Mouse (Mus musculus) hindbrain, embryonic 11.5 days (tissue): ENCODE results near the gene Pik3r6. TPM values are rescaled to one million over a fixed set of nuclear protein-coding genes. Genes with fewer than 3 reads are reported as not detected.

Experiments
- ATAC-seq: fragments of 200-750 bp; cut with Nextera tagmentation; 2 replicates; pipeline ENCODE4 v1.8.0; 2017; ENCODE audit warnings: mild to moderate bottlenecking, moderate TSS enrichment, moderate library complexity; ENCODE audit not compliant: low FRiP score
- DNase-seq: peaks from one replicate; pipeline ENCODE4 v3.0.0-alpha.2; 2015; ENCODE audit warnings: low spot score
- H3K27ac ChIP-seq: fragments of 300-500 bp; sonication (generic); 2 replicates; pipeline ENCODE4 v1.5.1; 2014; ENCODE audit warnings: mild to moderate bottlenecking, low read depth, low read length
- H3K27me3 ChIP-seq: fragments of 300-500 bp; sonication (generic); 2 replicates; pipeline ENCODE4 v1.6.1; 2014; ENCODE audit warnings: mild to moderate bottlenecking, low read length, moderate library complexity, mixed read lengths; ENCODE audit not compliant: control insufficient read depth, insufficient read depth
- H3K36me3 ChIP-seq: fragments of 300-500 bp; sonication (generic); 2 replicates; pipeline ENCODE4 v1.6.1; 2014; ENCODE audit warnings: mild to moderate bottlenecking, low read length, moderate library complexity, mixed read lengths; ENCODE audit not compliant: control insufficient read depth, insufficient read depth
- H3K4me1 ChIP-seq: fragments of 300-500 bp; sonication (generic); replicated peaks from 2 replicates; pipeline ENCODE4 v1.6.1; 2014; ENCODE audit warnings: low read length, mixed read lengths; ENCODE audit not compliant: control insufficient read depth, insufficient read depth
- H3K4me2 ChIP-seq: fragments of 300-500 bp; sonication (generic); replicated peaks from 2 replicates; pipeline ENCODE4 v1.6.1; 2014; ENCODE audit warnings: mild to moderate bottlenecking, low read depth, low read length
- H3K4me3 ChIP-seq: fragments of 300-500 bp; sonication (generic); 2 replicates; pipeline ENCODE4 v1.5.1; 2014; ENCODE audit warnings: low read depth, low read length
- H3K9ac ChIP-seq: fragments of 300-500 bp; sonication (generic); 2 replicates; pipeline ENCODE4 v1.6.1; 2014; ENCODE audit warnings: low read depth, low read length
- H3K9me3 ChIP-seq: fragments of 300-500 bp; sonication (generic); 2 replicates; pipeline ENCODE4 v1.6.1; 2016; ENCODE audit warnings: low read length; ENCODE audit not compliant: control insufficient read depth
- WGBS: fragments of 180-500 bp; shearing (Covaris S2); extraction: QIAGEN DNeasy Blood & Tissue Kit; methylation state at CpG from one replicate; pipeline ENCODE4 v1.1.7; 2014; 5-methylcytosine and 5-hydroxymethylcytosine counted together
- polyA plus RNA-seq: library from polyadenylated mRNA; unstranded; fragments of >200 nt; fragmentation: Nextera tagmentation; extraction: Ambion mirVana; gene quantifications from 2 replicates; pipeline ENCODE4 v1.2.1, GENCODE M21; 2014

Pik3r6 gene
- polyA plus RNA-seq = 1.2 TPM in 2 replicates

DNA sequence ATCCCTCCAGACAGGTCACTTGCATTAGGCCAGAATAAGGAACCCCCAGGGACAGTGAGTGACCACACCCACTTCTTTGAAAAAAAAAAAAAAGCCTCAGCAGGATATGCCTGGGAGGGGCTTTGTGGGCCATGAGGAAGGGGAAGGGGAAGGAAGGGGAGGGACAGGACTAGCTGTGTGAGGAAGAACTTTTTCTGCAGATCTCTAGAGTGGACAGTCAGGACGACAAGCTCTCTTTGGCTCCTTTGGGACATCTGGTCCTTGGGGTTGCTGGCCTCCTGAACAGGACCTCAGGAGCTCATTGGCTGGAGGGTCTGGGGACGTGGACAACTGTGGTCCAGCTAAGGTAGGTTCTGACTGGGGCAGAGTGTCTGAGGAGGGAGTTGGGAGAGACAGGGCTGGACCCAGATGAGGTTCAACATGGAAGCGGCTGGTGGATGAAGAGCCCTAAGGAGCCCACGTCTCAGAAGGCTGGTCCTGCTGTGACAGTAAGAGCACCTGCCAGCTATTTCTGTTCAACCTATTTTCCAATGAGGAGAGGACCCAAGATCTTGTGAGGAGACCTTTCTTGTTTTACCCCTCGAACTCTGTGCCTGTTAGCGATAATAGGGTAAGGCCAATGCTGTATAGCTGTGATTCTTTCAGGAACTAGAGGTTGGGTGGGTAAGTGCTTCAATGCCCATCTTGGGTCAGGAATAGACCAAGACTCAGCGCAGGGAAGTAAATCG, at the start of gene Pik3r6:
Pik3r6 (plus strand) TSS at position 118 of the 728 bp plus-strand sequence.
- Histone ChIP-seq H3K4me1 (no peaks in the 10 kb centered on the region), H3K27ac (no peak within 1 kb of the TSS), H3K4me2 (no peak within 1 kb of the TSS), H3K36me3 (no peaks in the 10 kb centered on the region), H3K9me3 (no peaks in the 10 kb centered on the region), H3K4me3 (no peak within 1 kb of the TSS), H3K9ac (no peak within 1 kb of the TSS), H3K27me3 (no peaks in the 10 kb centered on the region)
- WGBS = 86% methylated on average over 8 of the region's 8 CpGs
- ATAC-seq (no peak), DNase-seq (no peak)

DNA sequence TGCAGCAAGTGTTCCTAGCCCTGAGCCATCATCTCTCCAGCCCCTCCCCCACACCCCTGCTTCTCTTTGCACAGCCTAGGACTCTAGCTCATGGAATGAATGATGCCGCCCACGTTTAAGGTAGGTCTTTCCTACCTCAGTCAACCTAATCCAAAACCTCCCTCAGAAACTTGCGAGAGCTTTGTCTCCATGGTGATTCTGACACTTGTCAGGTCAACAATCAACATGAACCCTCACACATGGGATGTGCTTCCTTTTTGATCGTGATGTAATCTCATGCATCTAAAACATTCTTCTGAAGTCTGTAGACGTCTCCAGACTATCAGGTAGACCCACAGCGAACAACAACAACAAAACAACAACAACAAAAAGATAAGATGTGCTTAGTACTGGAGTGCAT, 49.5 kb upstream of the Pik3r6 start:
- ATAC-seq = no peak
- Histone ChIP-seq H3K4me2 (no peak overlapping the region), H3K27me3 (no peaks in the 10 kb centered on the region), H3K4me1 (no peaks in the 10 kb centered on the region; the same call in 1 of the 2 replicates), H3K9ac (no peak overlapping the region), H3K9me3 (no peaks in the 10 kb centered on the region), H3K27ac (no peak overlapping the region), H3K4me3 (no peak overlapping the region), H3K36me3 (no peaks in the 10 kb centered on the region)
- WGBS = 74% methylated on average over 6 of the region's 6 CpGs
- DNase-seq = no peak

DNA sequence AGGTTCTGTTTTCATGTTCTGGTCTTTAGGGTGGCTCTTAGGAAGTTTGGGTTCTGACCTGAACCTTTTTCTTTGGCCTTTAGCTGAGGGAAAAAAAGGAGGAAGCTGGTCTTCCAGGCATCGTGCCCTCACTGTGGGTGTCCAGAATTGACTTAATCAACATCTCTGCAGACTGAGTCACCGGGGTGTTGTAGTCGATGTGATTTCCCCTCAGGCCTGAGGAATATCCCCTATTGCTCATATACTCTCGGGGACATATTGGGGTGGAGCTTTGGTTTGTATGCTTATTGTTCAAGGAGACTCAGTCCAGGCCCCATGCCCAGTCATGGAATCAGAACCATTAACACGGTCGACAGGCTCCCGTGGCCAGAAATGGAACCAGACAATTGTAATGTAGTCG, 44.7 kb upstream of the Pik3r6 start:
- Histone ChIP-seq H3K36me3 (no peaks in the 10 kb centered on the region), H3K4me3 (no peak overlapping the region), H3K4me1 (no peaks in the 10 kb centered on the region), H3K27ac (no peak overlapping the region), H3K4me2 (no peak overlapping the region), H3K9ac (no peak overlapping the region), H3K27me3 (no peaks in the 10 kb centered on the region), H3K9me3 (no peaks in the 10 kb centered on the region)
- 81% methylated on average over 8 of the region's 8 CpGs for WGBS
- ATAC-seq (no peak), DNase-seq (no peak)

DNA sequence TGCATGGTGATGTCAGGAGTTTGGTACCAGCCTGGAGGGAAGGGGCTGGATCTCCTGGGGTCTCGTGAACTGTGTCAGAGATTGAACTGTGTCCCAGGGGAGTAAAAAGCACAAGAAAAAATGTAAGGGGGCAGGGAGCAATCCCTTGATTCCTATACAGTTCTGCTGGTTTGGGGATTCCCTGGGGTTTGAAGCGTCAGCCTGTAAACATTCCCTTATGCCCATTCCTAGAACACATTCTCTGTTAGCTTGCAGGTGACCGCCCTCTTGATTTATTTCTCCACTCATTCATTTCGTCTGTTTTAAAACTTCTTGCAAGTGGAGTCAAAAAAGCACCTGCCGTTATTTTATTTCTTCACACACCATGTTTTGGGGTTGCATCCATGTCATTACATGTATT, 43.8 kb upstream of the Pik3r6 start:
- no peak for DNase-seq
- no peak overlapping the region for H3K4me2 ChIP-seq
- H3K27ac ChIP-seq = no peak overlapping the region
- no peaks in the 10 kb centered on the region for H3K27me3 ChIP-seq
- WGBS = 82% methylated on average over 5 of the region's 5 CpGs
- ATAC-seq = no peak
- no peaks in the 10 kb centered on the region for H3K9me3 ChIP-seq
- no peak overlapping the region for H3K9ac ChIP-seq
- H3K4me3 ChIP-seq = no peak overlapping the region
- H3K36me3 ChIP-seq = no peaks in the 10 kb centered on the region
- no peaks in the 10 kb centered on the region for H3K4me1 ChIP-seq

DNA sequence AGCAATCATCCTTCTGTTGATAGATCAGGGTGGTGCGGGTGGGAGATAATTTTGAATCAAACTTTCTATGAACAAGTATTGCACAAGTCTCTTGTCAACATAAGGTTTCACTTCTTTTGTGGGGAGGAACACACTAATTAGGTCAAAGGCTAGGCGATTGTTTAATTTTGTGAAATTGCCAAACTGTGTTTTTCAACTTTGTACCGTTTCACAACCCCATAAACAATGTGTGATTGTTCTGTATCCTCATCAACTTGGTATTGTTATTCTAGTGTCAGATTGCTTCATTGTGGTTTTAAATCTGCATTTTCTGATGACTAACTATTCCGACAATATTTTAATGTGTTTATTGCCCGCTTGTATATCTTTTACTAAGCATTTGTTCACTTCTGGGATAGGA, 43.3 kb upstream of the Pik3r6 start:
- DNase-seq (no peak), ATAC-seq (no peak)
- no peak overlapping the region for H3K4me2 ChIP-seq
- H3K4me1 ChIP-seq = no peaks in the 10 kb centered on the region
- H3K27me3 ChIP-seq = no peaks in the 10 kb centered on the region
- H3K27ac ChIP-seq = no peak overlapping the region
- H3K36me3 ChIP-seq = no peaks in the 10 kb centered on the region
- H3K4me3 ChIP-seq = no peak overlapping the region
- H3K9ac ChIP-seq = no peak overlapping the region
- 89% methylated on average over 5 of the region's 5 CpGs for WGBS
- H3K9me3 ChIP-seq = no peaks in the 10 kb centered on the region

DNA sequence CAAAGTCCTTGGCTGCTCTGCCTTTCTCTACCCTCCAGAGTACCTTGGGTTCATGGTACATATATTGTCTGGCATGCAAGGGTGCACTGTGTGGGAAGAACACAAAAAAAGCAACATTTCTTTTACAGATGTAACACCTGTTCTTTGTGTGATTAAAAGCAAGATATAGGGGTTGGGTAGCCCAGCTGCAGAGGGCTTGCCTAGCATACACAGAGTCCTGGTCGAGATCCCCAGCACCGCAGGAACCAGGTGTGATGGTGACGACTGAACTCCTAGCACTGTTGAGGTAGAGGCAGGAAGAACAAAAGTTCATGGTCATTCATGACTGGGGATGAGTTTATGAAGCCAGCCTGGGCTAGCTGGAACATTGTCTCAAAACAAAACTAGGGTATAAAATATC, 40.1 kb upstream of the Pik3r6 start:
- H3K27me3 ChIP-seq = no peaks in the 10 kb centered on the region
- no peak overlapping the region for H3K4me2 ChIP-seq
- no peaks in the 10 kb centered on the region for H3K9me3 ChIP-seq
- ATAC-seq = no peak
- H3K4me3 ChIP-seq = no peak overlapping the region
- H3K9ac ChIP-seq = no peak overlapping the region
- H3K36me3 ChIP-seq = no peaks in the 10 kb centered on the region
- no peaks in the 10 kb centered on the region for H3K4me1 ChIP-seq
- WGBS = 84% methylated on average over 3 of the region's 3 CpGs
- no peak for DNase-seq
- H3K27ac ChIP-seq = no peak overlapping the region

DNA sequence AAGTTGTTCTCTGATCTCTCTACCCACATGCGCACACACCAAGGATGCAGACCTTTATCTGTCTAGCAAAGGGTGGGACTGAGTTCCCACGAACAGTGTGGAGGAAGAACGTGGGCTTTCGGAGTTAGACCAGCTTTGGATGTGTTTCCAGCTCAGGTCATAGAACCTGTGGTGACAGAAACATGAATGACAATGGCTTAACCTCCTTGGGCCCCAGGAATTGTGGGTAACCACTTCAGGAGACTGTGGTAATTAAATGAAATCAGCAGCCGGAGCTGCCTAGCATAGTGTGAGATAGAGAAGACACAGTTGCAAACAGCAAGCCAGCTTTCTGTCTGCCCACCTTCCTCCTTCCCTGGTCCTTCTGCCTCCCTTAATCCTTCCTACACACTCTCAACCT, 38.6 kb upstream of the Pik3r6 start:
- DNase-seq (no peak), ATAC-seq (no peak)
- H3K27ac ChIP-seq = no peak overlapping the region
- H3K4me3 ChIP-seq = no peak overlapping the region
- H3K4me2 ChIP-seq = no peak overlapping the region
- WGBS = 86% methylated on average over 5 of the region's 5 CpGs
- no peaks in the 10 kb centered on the region for H3K4me1 ChIP-seq
- no peaks in the 10 kb centered on the region for H3K36me3 ChIP-seq
- no peak overlapping the region for H3K9ac ChIP-seq
- no peaks in the 10 kb centered on the region for H3K27me3 ChIP-seq
- H3K9me3 ChIP-seq = no peaks in the 10 kb centered on the region

DNA sequence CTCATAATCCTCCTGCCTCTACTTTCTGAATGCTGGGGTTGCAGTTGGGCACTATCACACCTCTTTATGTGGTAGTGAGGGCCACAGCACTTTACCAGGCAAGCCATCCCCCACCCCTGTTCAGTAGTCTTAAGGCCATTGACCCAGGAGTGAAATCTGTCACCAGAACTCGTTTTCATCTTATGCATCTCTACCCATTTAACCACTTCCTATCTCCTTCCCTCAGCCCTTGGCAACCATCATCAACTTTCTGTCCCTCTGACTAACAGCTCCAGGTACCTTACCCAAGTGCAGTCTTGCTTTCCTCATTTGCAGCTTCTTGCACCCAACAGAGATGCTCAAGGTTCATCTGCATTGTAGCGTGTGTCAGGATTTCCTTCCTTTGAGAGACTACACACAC, 37.7 kb upstream of the Pik3r6 start:
- no peaks in the 10 kb centered on the region for H3K4me1 ChIP-seq
- no peaks in the 10 kb centered on the region for H3K36me3 ChIP-seq
- 83% methylated on average over 2 of the region's 2 CpGs for WGBS
- no peak overlapping the region for H3K9ac ChIP-seq
- no peaks in the 10 kb centered on the region for H3K9me3 ChIP-seq
- H3K27ac ChIP-seq = no peak overlapping the region
- DNase-seq = no peak
- no peak for ATAC-seq
- no peaks in the 10 kb centered on the region for H3K27me3 ChIP-seq
- no peak overlapping the region for H3K4me3 ChIP-seq
- H3K4me2 ChIP-seq = no peak overlapping the region

DNA sequence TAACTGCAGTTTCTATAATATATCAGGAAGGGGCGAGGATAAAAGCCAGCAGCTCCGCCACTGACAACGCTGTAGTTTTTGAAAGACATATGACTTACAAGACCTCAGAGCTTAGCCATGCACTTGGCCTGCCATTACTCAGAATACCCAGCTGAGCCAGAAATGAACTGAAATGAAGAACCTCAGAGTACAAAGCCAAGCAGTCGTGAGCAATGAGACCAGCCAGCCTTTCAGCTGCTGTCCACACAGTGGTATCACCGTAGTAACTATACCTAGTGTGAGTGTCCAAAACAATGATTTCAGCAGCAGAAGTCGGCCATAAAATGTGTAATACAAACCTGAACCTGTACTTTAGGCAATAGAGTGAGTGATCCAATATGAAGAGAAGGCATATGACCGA, 35.4 kb upstream of the Pik3r6 start:
- no peaks in the 10 kb centered on the region for H3K27me3 ChIP-seq
- no peaks in the 10 kb centered on the region for H3K4me1 ChIP-seq
- H3K9me3 ChIP-seq = no peaks in the 10 kb centered on the region
- WGBS = 81% methylated on average over 7 of the region's 7 CpGs
- H3K9ac ChIP-seq = no peak overlapping the region
- no peak overlapping the region for H3K27ac ChIP-seq
- no peaks in the 10 kb centered on the region for H3K36me3 ChIP-seq
- ATAC-seq = no peak
- no peak overlapping the region for H3K4me3 ChIP-seq
- no peak overlapping the region for H3K4me2 ChIP-seq
- DNase-seq = no peak
